Mouse (Mus musculus) lung, postnatal 25 days (tissue): ENCODE measurements around the gene Nol4l.
"Not testable (repeated sequence)": the region's sequence is repeated elsewhere in the genome, so short reads cannot be mapped to it uniquely, and the experiment has no call there.

ENCODE experiments used
- DNase-seq: peaks from one replicate; pipeline ENCODE4 v3.0.0; 2022; ENCODE audit warnings: low spot score

Nol4l gene

DNA sequence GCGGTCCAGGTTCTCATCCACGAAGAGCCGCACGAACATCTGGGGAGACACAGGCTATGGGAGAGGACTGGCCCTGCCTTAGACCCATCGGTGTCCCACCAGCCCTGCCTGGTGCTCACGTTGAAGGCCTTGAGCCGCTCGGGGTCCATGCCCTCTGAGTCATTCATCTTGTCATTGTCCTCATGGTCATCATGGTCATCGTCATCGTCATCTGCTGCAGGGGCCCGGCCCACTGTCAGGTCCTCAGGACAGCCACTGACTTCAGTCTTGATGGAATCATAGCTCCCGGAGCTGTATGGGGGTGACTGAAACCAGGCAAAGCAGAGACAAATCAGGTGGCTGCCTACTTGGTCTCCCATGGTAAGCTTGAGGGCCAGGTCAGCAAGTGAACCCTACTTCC is 111.9 kb downstream of the Nol4l start:
- DNase-seq = no peak

DNA sequence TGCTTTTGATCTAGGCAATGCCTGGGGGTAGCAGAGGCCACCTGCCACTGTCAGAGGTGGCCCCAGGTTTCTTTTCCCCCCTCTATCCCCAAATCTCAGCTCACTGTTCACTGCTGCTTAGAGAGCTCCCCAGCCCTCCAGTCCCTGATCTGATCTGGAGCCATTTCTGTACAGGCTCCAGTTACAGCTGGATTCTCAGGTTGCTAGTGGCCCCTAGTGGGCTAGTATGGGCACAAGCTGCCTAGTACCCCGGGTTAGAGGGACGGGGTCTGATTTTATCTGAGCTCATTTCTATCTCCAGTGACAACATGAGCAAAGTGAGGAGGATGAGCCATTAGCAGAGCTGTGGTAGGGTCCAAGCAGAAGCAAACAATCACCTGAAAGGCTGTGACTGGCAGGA is 115.2 kb downstream of the Nol4l start:
- no peak for DNase-seq

DNA sequence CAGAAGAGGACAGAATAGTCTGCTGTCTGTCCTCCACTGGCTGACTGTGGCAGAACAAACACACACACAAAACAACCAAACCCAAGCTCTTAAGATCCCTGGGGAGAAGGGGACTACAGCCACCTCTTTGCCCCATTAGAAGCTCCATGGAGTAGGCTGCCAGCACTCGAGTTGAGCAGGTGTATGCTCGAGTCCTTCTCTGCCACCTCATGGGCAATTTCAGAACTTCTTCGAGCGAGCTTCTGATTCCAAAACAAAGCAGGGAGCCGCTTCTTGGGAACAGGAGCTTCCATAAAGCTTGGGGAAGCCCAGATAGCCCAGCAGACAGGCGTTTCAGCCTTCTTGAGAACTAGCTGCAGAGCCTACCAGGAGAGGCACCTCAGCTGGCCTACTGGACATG is 117.2 kb downstream of the Nol4l start:
- DNase-seq = no peak

DNA sequence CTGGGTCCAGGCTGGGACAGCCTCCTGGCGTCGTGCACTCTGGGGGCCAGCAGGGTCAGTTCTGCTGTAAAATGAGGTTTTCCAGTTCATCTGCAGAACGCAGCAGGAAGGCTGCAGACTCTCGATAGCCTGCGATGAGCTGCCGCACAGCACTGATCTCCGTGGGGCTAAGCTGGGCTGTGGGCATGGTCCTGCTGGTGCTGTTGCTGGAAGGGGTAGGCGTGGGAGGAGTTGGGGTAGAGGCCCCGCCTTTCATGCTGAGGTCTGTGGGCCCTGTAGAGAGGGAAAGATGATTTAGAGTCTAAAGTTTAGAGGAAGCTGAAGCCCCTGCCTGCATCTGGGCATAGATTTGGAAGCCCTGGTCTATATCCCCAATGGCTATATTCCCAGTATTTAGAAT is 118.2 kb downstream of the Nol4l start:
- no peak for DNase-seq

DNA sequence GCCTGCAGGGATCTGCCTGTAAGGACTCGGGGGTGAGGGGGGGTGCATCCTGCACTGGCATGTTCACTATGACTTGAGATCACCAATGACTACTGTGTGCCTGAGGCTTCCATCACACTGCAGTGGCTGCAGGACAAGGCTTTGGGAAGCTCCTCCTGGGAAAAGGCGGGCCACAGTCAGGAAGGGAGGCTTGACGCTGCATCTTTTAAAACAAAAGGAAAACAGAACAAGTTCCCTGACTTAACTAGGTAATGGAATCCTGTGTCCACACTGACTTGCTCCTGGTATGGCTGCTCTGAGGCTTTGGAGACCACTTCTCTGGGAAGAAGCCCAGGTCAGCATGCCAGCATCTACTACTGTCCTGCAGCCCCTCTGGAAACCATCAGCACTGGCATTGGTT is 120.8 kb downstream of the Nol4l start:
- no peak for DNase-seq

DNA sequence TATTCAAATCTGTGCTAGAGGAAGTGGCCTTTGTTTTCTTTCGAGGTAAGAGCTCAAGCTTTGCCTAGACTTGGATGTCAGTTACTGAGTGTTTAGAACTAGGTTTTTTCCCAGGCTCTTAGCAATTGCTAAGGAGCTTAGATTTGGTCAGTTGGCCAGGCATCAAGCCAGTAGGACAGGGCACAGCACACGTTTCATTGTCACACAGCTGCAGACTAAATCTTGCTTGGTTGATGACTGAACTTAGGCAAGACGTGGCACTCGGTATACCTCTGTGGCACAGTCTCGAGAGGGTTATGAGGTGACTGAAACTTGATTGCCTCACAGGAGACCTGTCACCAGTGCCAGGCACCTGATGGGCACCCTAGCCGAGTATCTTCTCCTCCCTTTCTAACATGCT is 122.9 kb downstream of the Nol4l start:
- DNase-seq = no peak

DNA sequence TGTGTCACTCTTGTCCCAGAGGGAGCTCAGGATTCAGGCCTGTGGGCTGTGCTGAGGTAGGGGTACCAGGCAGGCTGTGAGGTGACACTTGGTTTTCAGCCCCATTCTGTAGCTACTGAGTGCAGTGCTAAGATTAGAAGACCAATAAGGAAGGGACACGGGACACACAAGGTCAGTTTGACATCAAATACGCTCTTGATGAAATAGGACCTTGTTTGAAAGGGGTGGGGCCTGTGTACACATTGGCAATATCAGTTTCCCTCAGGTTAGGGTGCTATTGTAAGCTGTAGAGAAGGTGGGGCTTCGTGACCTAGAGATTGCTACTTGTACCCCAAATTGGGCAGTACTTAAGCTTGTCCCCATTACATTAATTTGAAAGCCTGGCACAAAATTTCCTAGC is 124.9 kb downstream of the Nol4l start:
- DNase-seq = no peak

DNA sequence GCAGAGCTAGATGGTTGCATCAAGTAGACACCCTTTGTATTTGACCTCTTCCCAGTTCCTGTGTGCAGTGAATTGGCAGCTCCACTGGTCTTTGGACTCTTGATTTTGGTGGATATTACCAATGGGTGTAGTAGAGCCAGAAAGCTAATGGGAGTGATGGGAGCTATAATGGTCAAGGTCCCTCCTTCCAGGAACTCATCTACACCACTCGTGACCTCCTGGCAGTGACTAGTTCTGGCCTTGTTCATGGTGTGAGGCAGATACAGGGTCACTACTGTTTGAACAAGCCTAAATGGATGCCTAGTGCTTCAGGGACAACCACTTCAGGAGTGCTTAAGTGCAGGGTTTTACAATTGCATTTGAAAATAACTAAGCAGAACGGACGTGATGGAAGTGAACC is 125.7 kb downstream of the Nol4l start:
- DNase-seq = no peak

DNA sequence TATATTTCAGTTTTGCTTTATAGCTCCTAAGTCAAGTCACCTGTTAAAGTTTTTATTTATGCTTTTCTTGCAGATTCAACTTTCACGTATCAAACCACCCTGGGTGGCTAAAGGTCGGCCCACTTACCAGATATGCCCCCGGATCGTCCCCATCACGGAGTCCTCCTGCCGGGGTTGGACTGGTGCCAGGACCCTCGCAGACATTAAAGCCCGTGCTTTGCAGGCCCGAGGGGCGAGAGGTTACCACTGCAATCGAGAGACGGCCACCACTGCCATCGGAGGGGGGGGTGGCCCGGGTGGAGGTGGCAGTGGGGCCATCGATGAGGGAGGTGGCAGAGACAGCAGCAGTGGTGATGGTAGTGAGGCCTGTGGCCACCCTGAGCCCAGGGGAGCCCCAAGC is 130.6 kb downstream of the Nol4l start:
- DNase-seq = no peak

DNA sequence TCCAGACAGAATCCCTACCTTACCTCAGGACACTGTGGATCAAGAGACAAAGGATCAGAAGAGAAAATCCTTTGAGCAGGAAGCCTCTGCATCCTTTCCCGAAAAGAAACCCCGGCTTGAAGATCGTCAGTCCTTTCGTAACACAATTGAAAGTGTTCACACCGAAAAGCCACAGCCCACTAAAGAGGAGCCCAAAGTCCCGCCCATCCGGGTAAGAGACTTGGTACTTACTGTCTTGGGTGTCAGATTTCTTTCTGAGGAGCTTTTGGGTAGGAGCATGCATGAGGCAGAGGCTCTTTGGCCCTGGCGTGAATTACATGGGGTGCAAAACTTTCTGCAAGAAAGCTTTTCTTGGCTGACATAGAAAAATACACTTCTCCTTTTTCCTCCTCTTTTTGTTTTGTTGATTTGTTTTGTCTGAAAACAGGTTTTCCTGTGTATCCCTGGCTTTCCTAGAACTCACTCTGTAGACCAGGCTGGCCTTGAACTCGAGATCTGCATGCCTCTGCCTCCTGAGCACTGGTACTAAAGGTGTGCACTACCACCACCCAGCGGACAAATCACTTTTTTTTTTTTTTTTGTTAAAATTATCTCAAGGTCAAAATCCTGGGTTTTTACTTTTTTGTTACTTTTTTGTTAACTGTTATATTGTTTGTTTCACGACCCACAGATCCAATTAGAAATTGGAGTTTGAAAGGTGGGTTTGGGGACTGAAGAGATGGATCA is 131.8 kb downstream of the Nol4l start:
- DNase-seq = no peak

DNA sequence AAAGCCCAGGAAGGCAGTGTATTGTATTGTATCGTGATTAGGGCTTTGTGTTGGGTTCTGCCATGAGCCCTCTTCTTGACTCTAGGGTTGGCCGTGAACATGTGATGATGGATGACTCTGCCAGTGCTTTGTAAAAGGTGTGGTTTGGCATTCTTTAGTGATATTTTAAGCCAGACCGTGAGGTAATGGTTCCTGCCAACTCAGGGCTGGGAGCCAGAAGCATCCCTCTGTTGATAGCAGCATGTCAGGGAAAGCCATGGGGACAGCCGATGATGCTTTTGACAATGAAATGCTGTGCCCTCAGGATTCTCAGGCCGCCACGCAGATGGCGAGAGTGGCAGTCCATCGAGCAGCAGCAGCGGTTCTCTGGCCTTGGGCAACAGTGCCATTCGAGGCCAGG is 136.7 kb downstream of the Nol4l start:
- no peak for DNase-seq

DNA sequence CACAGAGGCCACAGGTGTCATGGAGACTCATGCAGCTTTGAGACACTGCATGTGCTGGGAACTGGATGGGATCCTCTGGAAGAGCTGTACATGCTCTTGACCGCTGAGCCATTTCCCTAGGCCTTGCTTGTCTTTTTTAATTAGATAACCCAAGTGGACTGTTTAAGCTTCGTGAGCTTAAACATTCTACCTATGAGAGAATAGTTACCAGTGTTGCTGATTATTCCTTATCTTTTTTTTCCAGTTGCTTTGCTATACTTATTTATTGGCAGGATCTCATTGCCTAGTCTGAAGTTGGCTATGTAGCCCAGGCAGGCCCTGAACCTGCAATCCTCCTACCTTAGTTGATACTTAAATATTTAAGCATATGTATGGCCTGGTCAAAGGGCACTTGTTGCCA is 139.9 kb downstream of the Nol4l start:
- DNase-seq = no peak

DNA sequence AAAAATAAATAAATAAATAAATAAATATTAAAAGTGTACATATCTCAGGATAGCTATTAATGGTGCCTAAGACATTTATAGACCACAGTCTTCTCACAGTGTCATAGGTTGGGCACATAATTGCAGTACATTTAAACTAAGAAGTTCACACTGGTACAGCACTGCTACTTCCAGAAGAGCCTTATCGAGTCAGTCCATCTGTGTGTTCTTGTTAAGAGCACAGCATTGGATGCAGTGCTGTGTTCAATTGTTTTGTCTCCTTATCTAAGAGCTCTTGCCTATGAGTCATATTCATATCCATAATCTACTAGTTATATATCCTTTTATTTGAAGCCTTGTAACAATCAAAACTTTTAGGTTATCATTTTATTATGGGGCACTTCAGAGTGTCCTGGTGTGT is 149.3 kb downstream of the Nol4l start:
- no peak for DNase-seq

DNA sequence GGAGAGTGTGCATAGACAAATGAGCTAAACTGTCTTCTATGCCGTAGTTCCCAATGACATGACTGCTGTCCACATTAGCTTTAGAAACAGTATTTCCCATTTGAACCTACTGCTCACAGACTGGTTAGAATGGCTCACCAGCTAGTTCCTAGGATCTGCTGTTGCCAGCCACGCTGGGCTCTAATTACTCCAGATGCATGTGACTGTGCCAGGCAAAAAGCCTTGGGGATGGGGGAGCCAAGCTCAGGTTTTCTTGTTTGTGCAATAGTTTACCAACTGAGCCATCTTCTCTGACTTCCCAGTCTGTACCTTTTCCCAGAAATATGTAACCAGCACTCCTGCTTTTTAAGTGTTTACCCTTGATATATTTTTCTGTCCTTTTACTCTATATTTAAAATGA is 154.4 kb downstream of the Nol4l start:
- no peak for DNase-seq

DNA sequence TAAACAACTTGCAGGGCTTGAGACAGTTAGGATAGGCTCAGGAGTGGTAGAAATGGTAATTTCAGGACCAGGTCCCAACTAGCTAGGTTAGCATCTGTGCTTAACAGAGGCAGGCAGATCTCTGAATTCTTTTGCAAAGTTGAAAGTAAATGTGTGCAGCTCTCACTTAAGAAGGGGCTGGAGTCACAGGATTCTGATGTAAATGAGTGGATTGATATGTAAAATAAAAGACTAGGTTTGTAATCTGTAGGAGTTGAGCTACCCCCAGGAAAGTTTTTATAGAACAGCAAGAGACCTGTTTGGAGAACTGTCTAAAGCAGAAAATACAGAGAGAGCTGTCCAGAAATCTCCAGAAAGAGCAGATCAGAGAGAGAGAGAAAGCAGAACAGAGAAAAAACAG is 158.9 kb downstream of the Nol4l start:
- DNase-seq = no peak

DNA sequence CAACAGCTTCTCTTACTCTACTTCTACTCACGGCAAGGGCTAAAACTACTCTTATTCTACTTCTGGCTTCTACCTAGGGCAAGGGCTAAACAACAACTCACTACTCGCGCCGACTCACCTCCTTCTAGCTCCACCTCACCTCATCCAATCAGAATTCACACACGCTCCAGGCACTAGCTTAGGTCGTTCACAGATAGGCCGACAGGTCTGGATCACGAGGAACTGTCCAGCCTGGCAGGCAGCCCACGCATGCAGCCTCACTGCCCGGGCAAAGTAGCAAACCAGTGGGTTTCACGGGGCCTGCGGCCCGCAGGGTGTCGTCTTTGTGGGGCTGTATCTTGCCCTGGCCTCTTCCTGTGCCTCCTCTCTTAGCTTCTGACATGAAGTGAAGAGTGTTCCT is 165.2 kb downstream of the Nol4l start:
- DNase-seq = not testable (repeated sequence)

DNA sequence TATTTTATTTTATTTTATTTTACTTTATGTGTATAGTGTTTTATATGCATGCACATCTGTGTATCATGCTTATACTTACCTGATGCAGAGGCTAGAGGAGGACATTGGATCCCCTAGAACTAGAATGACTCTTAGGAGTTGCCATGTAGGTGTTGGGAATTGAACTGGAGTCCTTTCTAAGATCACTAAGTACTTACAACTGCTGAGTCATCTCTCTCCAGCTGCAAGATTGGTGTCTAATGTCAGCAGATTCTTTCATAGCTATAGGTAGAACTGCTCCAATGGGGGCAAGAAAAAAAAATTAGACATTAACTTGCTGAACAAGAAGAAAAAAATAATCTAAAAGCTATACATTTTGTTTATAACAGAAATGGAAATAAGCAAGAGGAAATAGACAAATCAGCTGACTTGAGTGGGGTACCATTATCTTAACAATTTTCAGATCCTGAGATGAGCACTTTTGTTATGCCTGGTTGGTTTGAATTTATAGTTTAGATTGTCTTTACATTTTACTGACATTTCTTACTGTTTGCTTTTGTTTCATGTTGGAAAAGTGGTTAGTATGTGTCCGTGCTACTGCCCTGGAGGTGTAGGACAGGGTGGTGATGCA is 168.6 kb downstream of the Nol4l start:
- DNase-seq = no peak
